Mouse (Mus musculus): ENCODE data around the gene Zbtb16. TPM values are rescaled to one million over a fixed set of nuclear protein-coding genes. Genes with fewer than 3 reads are reported as not detected.
A peak's percentile ranks its signal among the peaks of the same experiment; 100 is the strongest.

The Zbtb16 gene
- polyA plus RNA-seq, 1 experiment from 2014 or later = 6.0 TPM

DNA sequence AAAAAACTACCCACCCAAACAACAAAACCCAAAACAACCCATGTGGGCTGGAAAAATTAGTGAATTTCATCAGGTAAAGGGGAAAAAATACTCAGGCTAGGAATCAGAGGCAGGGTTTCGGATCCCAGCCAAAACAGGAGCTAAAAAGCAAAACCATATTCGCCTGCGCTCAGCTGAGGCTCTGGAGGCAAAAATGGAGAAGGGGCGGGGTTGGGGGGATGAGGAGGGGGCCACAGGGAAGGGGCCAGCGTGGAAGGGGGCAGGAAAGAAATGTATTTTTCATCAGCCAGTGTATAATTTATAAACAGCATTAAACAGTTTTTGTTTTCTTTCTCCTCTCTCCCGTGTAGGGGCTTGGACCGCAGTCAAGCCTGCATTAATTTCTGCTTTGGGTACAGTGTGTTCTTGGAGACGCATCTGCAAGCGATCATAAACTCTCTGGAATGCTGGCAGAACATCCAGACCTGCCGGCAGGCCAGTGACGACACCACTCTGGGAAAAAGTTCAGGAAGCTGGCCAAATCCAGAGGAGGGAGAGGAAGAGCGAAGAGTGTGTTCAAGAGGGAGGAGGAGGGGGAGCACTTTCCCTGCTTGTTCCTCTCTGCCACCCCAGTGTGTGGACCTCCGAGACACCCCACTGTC lies 98.7 kb downstream of the Zbtb16 start:
- Histone ChIP-seq H3K4me1 (ENCODE audit: control insufficient read depth, insufficient read depth, low read length) (peaks cover 74% of the 10 kb centered on the region), H3K4me3 (replicated peaks; ENCODE audit: low read depth, low read length) (no peak overlapping the region), H3K27me3 (ENCODE audit: control insufficient read depth, insufficient read depth, low read length) (no peaks in the 10 kb centered on the region), H3K4me2 (ENCODE audit: low read length) (peak overlapping the region; percentile 34), H3K36me3 (ENCODE audit: control insufficient read depth, insufficient read depth, low read length) (no peaks in the 10 kb centered on the region), H3K9ac (replicated peaks; ENCODE audit: low read length) (peak overlapping the region; percentile 23; the same call in 1 of the 2 replicates), H3K9me3 (ENCODE audit: control insufficient read depth, low read length) (no peaks in the 10 kb centered on the region), H3K27ac (replicated peaks; ENCODE audit: low read depth, low read length) (peak overlapping the region; percentile 86)
- ATAC-seq (ENCODE audit: low FRiP score, low TSS enrichment) (no peak), DNase-seq (peak; percentile 75)
- WGBS = 39% methylated on average over 13 of the region's 13 CpGs

DNA sequence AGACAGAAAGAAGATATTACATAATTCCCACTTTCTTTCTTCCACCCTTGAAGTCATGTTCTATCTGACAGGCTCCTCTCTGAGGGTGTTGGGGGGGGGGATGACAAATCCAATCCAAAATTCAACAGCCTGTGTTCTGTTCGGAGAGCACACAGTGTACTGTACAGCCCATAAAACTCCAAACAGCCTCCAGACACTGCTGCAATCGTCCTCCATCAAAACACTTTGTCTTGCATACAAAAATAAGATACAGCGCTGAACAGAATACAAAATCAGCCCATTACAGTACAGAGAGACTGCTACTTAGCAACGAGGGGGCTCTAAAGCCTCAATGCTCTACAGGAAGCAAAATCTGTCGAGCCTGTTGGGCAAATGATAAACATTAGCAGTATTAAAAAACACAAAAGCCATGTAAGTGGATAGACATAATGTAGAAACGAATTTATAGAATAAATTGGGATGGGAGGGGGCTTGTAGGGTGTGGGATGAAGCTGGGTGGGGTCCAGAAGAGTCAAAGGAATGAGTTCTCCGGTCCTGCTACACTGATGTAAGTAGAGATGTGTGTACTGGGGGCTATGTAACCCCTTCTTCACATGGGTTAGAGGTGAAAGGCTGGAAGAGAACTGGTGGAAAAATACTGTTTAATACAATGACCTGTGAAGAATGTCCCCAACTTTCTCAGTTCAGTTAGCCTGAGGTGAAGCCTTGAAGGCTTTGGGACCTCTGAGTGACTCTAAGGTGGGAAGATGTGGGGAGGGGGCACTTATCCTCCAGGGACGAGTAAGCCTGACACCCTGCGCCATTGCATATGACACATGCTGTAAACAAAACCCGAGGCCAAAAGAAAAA lies 99.4 kb downstream of the Zbtb16 start:
- ATAC-seq (ENCODE audit: low FRiP score, low TSS enrichment) (no peak), DNase-seq (peak; percentile 75)
- H3K36me3 ChIP-seq (ENCODE audit: control insufficient read depth, insufficient read depth, low read length) = no peaks in the 10 kb centered on the region
- peak overlapping the region; percentile 34 for H3K4me2 ChIP-seq (ENCODE audit: low read length)
- H3K27me3 ChIP-seq (ENCODE audit: control insufficient read depth, insufficient read depth, low read length) = no peaks in the 10 kb centered on the region
- 0 out of 2 replicates have a peak overlapping the region, but pooled peaks have one; percentile 27 for H3K9ac ChIP-seq (replicated peaks; ENCODE audit: low read length)
- peaks cover 77% of the 10 kb centered on the region for H3K4me1 ChIP-seq (ENCODE audit: control insufficient read depth, insufficient read depth, low read length)
- no peaks in the 10 kb centered on the region for H3K9me3 ChIP-seq (ENCODE audit: control insufficient read depth, low read length)
- H3K27ac ChIP-seq (replicated peaks; ENCODE audit: low read depth, low read length) = peak overlapping the region; percentile 86
- H3K4me3 ChIP-seq (replicated peaks; ENCODE audit: low read depth, low read length) = no peak overlapping the region
- WGBS = 23% methylated on average over 10 of the region's 10 CpGs

DNA sequence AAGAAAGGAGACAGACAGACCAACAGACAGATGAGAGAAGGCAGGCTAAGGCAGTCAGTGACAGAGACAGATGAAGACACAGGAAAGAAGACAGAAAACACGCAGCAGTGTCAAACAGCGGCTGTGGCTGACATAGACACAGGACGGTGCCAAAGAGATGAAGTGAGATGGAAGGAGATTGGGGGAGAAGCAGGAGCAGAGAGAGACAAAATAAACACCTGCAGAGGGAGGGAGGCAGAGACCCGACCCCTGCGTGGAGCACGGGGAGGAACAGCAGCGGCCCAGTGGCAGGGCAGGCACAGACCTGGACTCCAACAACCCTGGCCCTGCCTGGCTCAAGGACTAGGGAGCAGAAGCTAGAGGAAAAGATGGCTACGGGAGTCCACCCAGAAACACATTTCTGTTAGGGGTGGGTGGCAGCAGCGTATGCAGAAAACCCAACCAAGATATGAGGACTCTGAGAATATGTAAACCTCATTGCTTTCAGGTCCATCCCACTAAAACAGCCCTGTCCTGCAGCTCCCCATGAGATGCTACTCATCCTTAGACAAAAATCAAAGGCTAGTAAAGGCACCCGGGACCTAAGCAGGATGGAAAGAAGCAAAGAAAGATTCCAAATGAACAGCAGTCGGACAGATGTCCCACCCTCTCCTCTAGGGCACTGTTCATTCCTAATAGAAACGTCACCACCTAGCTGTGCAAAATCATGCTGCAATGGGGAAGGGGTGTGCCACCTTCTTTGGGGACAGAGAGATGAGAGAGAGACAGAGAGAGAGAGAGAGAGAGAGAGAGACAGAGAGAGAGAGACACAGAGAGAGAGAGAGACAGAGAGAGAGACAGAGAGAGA lies 100.3 kb downstream of the Zbtb16 start:
- no peak for ATAC-seq (ENCODE audit: low FRiP score, low TSS enrichment)

DNA sequence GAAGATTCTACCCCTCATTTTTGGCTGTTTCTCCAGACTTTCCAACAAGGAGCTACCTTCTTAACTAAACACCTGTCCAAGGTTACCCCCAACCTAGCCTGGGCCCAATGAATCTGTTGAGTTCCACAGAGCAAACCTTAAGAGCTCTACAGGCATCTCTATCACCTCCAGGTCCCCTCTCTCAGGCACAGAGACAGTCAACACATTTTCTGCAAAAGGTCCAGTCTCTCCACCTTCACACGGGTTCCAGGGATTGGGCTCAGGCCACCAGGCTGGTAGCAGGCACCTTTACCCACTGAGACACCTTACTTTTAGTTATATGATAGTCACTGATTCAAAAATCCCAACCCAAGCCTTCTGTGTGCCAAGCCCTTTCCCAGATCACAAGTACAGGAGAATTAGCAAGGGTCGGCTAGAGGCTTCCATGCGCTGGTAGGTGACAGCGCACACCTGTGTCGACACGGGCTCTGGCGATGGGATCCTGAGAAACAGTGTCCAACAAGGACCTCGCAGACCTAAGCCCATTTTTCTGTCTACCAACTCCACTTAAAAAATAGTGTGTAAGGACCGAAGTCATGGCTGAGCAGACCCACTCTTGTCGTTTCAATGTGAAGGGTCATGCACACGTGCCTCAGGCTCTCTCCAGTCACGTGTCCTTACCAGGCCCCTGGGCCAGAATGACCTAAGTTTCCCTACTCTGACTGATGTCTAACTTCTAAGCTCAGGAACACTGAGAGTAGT lies 101.1 kb downstream of the Zbtb16 start:
- H3K27ac ChIP-seq (replicated peaks; ENCODE audit: low read depth, low read length) = peak overlapping the region; percentile 86
- DNase-seq (no peak), ATAC-seq (ENCODE audit: low FRiP score, low TSS enrichment) (no peak)
- 86% methylated on average over 12 of the region's 12 CpGs for WGBS
- no peaks in the 10 kb centered on the region for H3K36me3 ChIP-seq (ENCODE audit: control insufficient read depth, insufficient read depth, low read length)
- H3K27me3 ChIP-seq (ENCODE audit: control insufficient read depth, insufficient read depth, low read length) = no peaks in the 10 kb centered on the region
- H3K4me2 ChIP-seq (ENCODE audit: low read length) = no peak overlapping the region
- H3K9ac ChIP-seq (replicated peaks; ENCODE audit: low read length) = no peak overlapping the region
- no peaks in the 10 kb centered on the region for H3K9me3 ChIP-seq (ENCODE audit: control insufficient read depth, low read length)
- no peak overlapping the region for H3K4me3 ChIP-seq (replicated peaks; ENCODE audit: low read depth, low read length)
- H3K4me1 ChIP-seq (ENCODE audit: control insufficient read depth, insufficient read depth, low read length) = peaks cover 69% of the 10 kb centered on the region

More for the DNA sequence above, 100.3 kb downstream of the Zbtb16 start:
- peak overlapping the region; percentile 86 for H3K27ac ChIP-seq (replicated peaks; ENCODE audit: low read depth, low read length)
- no peak for DNase-seq
- H3K9me3 ChIP-seq (ENCODE audit: control insufficient read depth, low read length) = no peaks in the 10 kb centered on the region
- H3K4me2 ChIP-seq (ENCODE audit: low read length) = peak overlapping the region; percentile 34
- peak overlapping the region; percentile 14; the same call in 1 of the 2 replicates for H3K9ac ChIP-seq (replicated peaks; ENCODE audit: low read length)
- H3K36me3 ChIP-seq (ENCODE audit: control insufficient read depth, insufficient read depth, low read length) = no peaks in the 10 kb centered on the region
- no peaks in the 10 kb centered on the region for H3K27me3 ChIP-seq (ENCODE audit: control insufficient read depth, insufficient read depth, low read length)
- H3K4me1 ChIP-seq (ENCODE audit: control insufficient read depth, insufficient read depth, low read length) = peaks cover 75% of the 10 kb centered on the region
- 48% methylated on average over 12 of the region's 12 CpGs for WGBS
- no peak overlapping the region for H3K4me3 ChIP-seq (replicated peaks; ENCODE audit: low read depth, low read length)

DNA sequence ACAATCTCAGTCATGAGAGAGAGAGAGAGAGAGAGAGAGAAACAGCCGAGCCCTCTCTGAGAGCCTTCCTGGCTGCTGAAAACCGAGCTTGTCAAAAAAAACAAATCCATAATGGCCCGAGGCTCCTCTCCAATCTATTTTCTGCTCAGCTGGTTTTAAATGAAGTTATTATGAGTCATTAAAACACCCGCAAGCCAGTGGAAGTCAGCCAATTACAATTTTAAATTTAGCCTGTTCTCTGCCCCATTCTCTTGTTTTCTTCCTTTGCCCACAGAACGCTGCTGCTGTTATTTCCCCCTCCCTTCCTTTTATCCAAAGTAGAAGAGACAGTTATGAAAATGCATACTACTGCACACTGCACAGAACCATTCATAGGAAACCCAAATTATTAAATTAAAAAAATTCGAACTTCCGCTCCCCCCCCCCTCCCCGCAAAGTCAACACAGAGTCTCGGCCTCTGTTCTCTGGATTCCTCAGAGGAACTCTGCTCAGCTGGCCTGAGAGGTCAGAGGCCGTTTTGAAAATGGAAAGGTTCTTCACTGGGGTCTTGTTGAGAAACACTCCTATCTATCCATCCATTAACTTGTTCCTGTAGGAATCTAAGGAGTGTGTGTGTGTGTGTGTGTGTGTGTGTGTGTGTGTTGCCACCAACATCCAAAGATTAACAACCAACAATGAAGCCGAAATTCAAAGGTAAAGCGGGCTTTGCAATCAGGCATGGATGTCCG lies 102.0 kb downstream of the Zbtb16 start:
- Histone ChIP-seq H3K27me3 (ENCODE audit: control insufficient read depth, insufficient read depth, low read length) (no peaks in the 10 kb centered on the region), H3K9ac (replicated peaks; ENCODE audit: low read length) (no peak overlapping the region), H3K4me3 (replicated peaks; ENCODE audit: low read depth, low read length) (no peak overlapping the region), H3K9me3 (ENCODE audit: control insufficient read depth, low read length) (no peaks in the 10 kb centered on the region), H3K4me1 (ENCODE audit: control insufficient read depth, insufficient read depth, low read length) (peaks cover 71% of the 10 kb centered on the region), H3K27ac (replicated peaks; ENCODE audit: low read depth, low read length) (peak overlapping the region; percentile 86), H3K4me2 (ENCODE audit: low read length) (peak overlapping the region; percentile 27; the same call in 1 of the 2 replicates), H3K36me3 (ENCODE audit: control insufficient read depth, insufficient read depth, low read length) (no peaks in the 10 kb centered on the region)
- ATAC-seq (ENCODE audit: low FRiP score, low TSS enrichment) = no peak
- WGBS = 30% methylated on average over 13 of the region's 13 CpGs
- DNase-seq = peak; percentile 81

DNA sequence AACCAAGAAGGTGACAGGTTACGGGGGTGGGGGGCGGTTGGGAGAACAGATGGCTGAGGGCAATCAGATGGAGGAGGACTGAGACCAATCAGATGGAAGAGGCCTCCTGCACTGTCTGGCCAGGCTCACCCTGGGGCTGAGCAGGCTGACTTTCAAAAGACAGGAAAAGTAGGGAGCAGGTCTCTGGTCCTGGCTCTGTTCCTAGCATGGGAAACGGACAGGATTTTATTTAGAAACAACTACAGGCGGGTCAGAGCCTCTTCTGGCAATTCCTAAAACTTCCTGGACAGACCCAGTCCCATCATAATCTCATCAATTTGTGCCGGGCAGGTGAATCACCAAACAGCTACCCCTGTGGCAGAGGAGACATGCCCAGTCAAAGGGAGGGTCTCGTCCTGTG lies 102.9 kb downstream of the Zbtb16 start:
- Histone ChIP-seq H3K4me2 (ENCODE audit: low read length) (no peak overlapping the region), H3K9me3 (ENCODE audit: control insufficient read depth, low read length) (no peaks in the 10 kb centered on the region), H3K9ac (replicated peaks; ENCODE audit: low read length) (no peak overlapping the region), H3K4me3 (replicated peaks; ENCODE audit: low read depth, low read length) (no peak overlapping the region), H3K27me3 (ENCODE audit: control insufficient read depth, insufficient read depth, low read length) (no peaks in the 10 kb centered on the region), H3K4me1 (ENCODE audit: control insufficient read depth, insufficient read depth, low read length) (peaks cover 71% of the 10 kb centered on the region), H3K36me3 (ENCODE audit: control insufficient read depth, insufficient read depth, low read length) (no peaks in the 10 kb centered on the region), H3K27ac (replicated peaks; ENCODE audit: low read depth, low read length) (peak overlapping the region; percentile 41; the same call in 1 of the 2 replicates)
- no peak for ATAC-seq (ENCODE audit: low FRiP score, low TSS enrichment)
- WGBS = 69% methylated on average over 6 of the region's 6 CpGs
- DNase-seq = no peak

DNA sequence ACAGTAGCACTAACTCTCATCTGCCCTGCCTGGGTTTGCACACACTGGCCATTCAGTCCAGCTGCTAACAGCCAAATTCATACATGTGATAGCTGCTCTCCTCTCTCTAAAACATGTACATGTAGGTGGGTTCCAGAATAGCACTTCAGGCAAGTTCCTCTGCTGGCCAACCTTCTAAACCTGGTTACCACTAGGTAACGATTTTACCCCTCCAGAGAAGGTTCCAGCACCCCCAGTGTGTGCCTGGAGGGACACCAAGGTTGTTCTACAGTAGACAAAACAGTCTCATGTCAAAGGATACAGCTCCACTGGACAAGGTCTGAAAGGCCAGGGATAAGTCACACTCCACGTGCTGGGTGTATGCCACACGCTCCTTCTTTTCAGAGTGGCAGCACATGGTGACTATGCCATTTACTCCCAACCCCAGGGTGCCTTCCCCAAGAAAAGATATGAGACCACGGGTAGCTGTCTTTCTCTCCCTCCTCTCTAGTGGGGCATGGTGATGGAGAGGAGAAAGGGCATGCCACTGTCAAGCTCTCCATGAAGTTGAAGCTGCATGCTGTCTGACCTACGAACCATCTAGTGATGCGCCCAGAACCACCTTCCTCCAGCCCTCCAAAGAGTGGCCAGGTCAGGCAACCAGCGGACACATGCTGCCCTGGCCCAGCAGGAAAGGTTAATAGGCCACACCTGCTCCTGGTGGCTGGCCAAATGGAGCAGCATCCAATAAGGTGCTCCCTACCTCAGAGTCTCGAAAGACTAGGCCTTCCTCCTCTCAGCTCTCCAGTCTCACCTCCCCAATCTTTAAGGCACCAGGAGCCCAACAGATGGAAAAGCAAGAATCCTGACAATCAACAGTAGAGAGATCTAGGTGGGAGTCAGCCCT lies 104.1 kb downstream of the Zbtb16 start:
- no peaks in the 10 kb centered on the region for H3K9me3 ChIP-seq (ENCODE audit: control insufficient read depth, low read length)
- H3K27ac ChIP-seq (replicated peaks; ENCODE audit: low read depth, low read length) = 0 out of 2 replicates have a peak overlapping the region, but pooled peaks have one; percentile 41
- ATAC-seq (ENCODE audit: low FRiP score, low TSS enrichment) (no peak), DNase-seq (no peak)
- H3K27me3 ChIP-seq (ENCODE audit: control insufficient read depth, insufficient read depth, low read length) = no peaks in the 10 kb centered on the region
- peaks cover 61% of the 10 kb centered on the region for H3K4me1 ChIP-seq (ENCODE audit: control insufficient read depth, insufficient read depth, low read length)
- H3K4me2 ChIP-seq (ENCODE audit: low read length) = no peak overlapping the region
- no peak overlapping the region for H3K9ac ChIP-seq (replicated peaks; ENCODE audit: low read length)
- no peaks in the 10 kb centered on the region for H3K36me3 ChIP-seq (ENCODE audit: control insufficient read depth, insufficient read depth, low read length)
- H3K4me3 ChIP-seq (replicated peaks; ENCODE audit: low read depth, low read length) = no peak overlapping the region
- WGBS = 77% methylated on average over 8 of the region's 8 CpGs
